Mouse (Mus musculus) 416B (cell line): ENCODE results near the gene Pdia5.

Source experiments
- DNase-seq: peaks from one replicate; pipeline ENCODE4 v3.0.0; 2011; ENCODE audit warnings: low read depth

Pdia5 gene

GRCm38 (mm10) chr16:35441346-35442025 is 49.2 kb downstream of the Pdia5 start:
- DNase-seq: no peak

- DNase-seq: no peak
Measured at GRCm38 (mm10) chr16:35439046-35439445, 51.6 kb downstream of the Pdia5 start.

GRCm38 (mm10) chr16:35431608-35432007 is 59.1 kb downstream of the Pdia5 start:
- no peak for DNase-seq

- no peak for DNase-seq
Measured at GRCm38 (mm10) chr16:35424926-35425325, 65.7 kb downstream of the Pdia5 start.

- no peak for DNase-seq
Measured at GRCm38 (mm10) chr16:35423250-35424139, 67.2 kb downstream of the Pdia5 start.

- DNase-seq: no peak
Measured at GRCm38 (mm10) chr16:35422705-35423104, 68.0 kb downstream of the Pdia5 start.

GRCm38 (mm10) chr16:35422141-35422540 is 68.5 kb downstream of the Pdia5 start:
- peak; percentile 10 for DNase-seq

- no peak for DNase-seq
Measured at GRCm38 (mm10) chr16:35414616-35415015, 76.1 kb downstream of the Pdia5 start.

- no peak for DNase-seq
Measured at GRCm38 (mm10) chr16:35406706-35407105, 84.0 kb downstream of the Pdia5 start.

- peak; percentile 3 for DNase-seq
Measured at GRCm38 (mm10) chr16:35406166-35406565, 84.5 kb downstream of the Pdia5 start.

GRCm38 (mm10) chr16:35405348-35406080 is 85.2 kb downstream of the Pdia5 start:
- no peak for DNase-seq

- no peak for DNase-seq
Measured at GRCm38 (mm10) chr16:35404864-35405263, 85.8 kb downstream of the Pdia5 start.

GRCm38 (mm10) chr16:35403891-35404290 is 86.8 kb downstream of the Pdia5 start:
- DNase-seq: no peak

- DNase-seq: no peak
Measured at GRCm38 (mm10) chr16:35403356-35403755, 87.3 kb downstream of the Pdia5 start.

- DNase-seq: no peak
Measured at GRCm38 (mm10) chr16:35392813-35393212, 97.9 kb downstream of the Pdia5 start.

- DNase-seq: no peak
Measured at GRCm38 (mm10) chr16:35385654-35386053, 105.0 kb downstream of the Pdia5 start.

GRCm38 (mm10) chr16:35380048-35380447 is 110.6 kb downstream of the Pdia5 start:
- DNase-seq: peak; percentile 60

GRCm38 (mm10) chr16:35379344-35379743 is 111.3 kb downstream of the Pdia5 start:
- DNase-seq: peak; percentile 83

- no peak for DNase-seq
Measured at GRCm38 (mm10) chr16:35364063-35364428, 126.6 kb downstream of the Pdia5 start.

GRCm38 (mm10) chr16:35363150-35364062 is 127.3 kb downstream of the Pdia5 start, which contains the start of gene Sec22a:
Gene Sec22a (minus strand): TSS chr16:35363918.
- peak; percentile 88 for DNase-seq

GRCm38 (mm10) chr16:35362221-35362620 is 128.5 kb downstream of the Pdia5 start:
- peak; percentile 12 for DNase-seq
